Mouse (Mus musculus): ENCODE measurements around the gene Exosc10.

The Exosc10 gene

DNA sequence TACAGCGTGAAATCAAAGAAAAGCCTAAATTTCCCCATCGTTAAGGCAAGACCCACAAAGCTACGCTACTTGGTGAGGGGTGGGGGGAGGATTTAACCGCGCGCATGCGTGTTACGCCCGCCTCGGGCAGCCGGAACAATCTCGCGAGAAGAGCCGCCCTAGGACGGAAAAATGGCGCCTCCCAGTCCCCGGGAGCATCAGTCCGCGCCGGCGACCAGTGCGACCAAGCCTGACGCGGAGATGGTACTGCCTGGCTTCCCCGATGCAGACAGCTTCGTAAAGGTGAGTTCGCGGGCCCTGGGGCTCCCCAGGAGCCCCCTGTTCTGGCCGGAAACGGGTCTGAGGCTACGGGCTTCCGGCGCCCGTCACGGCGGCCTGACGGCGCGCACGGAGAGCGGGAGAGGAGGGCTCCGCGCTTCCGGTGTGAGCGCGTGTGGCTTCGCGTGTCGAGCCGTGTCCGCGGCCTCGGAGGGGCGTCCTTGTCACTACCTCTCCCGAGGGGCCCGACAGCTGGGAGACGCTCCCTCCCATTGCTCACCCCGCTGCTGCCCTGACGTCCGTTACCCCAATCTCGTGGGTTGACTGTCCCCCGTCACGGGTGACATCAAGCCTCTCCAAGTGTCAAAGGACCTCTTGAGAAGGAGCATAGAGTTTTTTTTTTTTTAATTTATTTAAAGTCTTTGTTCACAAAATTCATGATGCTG, at the start of gene Exosc10:
Gene Exosc10, plus strand, starts transcription at position 133 of the 704 bp plus-strand sequence.
- DNase-seq (ENCODE audit: low spot score), result peak; percentile 85

DNA sequence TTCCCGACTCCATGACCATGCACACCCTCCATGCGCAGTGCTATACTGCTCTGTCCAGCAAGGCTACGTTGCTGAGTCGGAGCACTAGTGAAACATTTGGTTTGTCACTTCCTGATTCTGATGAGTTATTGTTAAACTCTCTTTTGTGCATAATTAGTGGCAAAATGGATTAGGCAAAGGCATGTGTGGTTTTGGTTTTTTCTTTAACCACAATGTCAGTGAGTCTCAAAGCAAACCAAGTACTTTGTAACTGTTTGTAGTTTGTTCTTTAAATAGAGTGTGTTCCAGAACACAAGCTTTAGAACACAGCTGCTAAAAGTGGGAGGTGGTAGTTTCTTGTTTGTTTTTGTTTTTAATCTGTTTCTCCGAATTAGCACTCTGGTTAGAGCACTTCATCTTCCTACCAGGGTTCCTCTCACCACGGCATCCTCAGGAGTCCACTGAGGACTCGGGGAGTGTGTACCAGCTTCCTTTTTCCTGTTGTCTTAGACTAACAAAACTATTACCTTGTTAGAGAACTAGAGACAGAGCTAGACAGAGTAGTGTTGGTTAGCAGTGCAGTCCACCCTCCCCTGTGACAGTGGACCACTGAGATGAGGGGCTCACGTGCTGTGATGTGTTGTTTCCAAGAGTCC, 48.7 kb upstream of the Exosc10 start:
- no peak for DNase-seq (ENCODE audit: low spot score)

DNA sequence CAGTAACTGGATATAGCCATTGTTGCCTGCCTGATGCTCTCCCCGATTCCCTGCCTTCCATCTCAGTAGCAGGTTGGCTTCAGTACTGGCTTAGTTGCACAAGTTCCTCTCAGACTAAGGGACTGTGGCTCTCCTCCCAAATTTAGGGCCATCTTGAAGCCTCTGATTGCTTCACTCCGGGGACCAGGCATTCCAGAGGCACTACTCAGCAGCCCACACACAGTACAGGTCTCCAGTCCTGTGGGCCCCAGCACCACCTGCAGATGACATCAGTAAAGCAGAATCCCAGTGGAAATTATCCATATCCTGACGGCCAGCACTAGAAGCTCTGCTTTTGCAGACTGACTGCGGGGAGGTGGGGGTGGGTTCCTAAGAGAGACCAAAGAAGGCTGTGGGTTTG, 47.5 kb upstream of the Exosc10 start:
- DNase-seq (ENCODE audit: low spot score), result no peak

DNA sequence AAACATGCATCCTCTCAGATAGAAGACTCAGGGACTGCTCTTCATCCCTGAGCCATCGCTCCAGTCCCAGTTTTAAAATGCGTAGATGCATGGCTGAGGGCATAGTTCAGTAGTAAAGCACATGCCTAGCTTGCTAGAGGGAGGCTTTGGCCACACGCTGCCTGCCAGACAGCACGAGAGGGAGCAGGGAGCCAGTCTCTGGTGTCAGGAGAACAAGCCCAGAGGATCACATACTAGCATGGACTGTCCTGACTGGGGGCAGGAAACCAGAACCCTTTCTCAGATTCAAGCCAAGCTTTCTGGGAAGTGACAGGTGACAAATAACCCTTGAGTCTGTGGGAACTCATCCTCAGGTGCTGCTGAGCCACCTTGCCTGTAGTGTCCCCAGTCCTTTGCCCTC, 46.9 kb upstream of the Exosc10 start:
- DNase-seq (ENCODE audit: low spot score), result no peak

DNA sequence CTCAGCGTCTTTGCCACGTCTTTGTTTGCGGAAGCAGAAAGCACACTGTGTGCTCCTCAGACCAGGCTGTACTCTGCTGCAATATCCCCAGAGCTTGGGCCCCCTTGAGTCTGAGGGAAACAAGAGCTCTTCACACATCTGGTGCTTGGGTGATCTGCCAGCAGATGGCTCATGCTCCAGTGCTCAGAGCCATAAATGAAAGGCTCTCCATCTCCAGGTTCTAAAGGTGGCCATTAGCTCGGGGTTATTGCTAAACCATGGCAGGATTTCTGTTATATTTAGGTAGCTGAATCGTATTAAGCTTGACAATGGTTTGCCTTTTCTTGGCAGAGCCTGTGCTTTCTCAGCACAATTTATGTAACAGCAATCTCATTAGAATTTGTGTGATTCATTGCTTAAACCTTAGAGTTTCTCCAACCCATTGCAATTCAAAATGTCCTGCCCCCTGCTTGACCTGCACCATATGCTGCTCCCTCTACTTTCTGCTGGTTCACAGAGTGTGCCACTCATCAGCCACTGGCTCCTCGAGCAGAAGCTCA, 45.1 kb upstream of the Exosc10 start:
- no peak for DNase-seq (ENCODE audit: low spot score)

DNA sequence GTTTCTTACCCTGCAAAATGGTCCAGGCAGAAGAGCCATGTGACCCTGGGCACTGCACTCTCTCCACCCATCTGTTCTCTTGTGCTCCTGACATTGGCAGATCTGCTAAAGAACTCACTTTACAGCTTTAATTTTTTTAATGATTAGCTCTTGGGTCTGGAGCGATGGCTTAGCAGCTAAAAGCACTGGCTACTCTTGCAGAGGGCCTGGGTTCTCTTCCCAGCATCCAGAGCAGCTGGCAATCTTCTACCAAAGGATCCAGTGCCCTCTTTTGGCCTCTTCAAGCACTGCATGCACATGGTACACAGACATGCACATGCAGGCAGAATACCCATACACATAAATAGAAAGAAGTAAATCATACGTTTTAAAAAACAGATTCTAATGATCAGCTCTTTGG, 42.9 kb upstream of the Exosc10 start:
- peak; percentile 6 for DNase-seq (ENCODE audit: low spot score)

DNA sequence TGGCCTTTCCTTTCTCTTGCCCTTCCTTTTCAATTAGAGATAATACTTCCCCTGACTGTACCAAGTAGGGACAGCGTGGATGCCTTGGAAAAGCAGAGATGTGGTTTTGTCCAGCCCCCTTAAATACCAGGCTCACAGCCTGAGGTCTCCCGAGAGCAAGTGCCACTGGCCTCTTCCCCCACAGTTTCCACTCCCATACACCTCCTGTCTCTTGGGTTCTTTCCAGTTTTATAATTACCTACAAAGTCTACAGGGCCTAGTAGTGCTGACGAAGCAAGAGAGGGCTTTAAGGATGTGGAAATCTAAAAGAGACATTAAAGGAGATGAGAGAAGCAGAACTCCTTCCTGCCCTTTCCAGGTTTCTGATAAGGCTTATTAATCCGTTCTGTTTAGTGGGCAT, 40.4 kb upstream of the Exosc10 start:
- DNase-seq (ENCODE audit: low spot score), result no peak

DNA sequence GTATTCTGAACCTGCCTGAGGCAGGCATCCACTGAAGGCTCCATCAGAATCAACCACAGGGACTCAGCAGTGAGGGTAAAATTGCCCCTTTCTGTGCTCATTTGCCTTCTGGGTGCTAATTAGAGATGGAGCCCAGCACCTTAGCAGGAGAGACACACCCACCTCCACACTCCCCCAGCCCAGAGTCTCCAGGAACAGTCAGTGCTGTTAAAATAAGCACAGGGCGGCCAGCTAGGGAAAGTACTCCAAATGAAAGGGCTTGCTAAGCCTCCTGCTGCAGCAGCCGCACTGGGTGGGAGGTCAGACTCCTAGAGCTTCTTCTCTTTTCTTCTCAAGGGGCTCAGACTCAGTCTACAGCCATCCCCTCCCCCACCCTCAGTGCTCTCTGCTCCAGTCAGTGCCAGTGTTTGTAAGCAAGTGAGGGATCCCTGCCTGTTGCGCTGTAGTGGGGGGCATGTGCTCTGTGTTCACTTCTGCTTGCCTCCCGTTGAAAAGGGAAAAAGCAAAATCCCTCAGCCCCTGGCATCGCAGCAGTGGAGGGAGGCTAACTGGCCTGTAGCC, 39.9 kb upstream of the Exosc10 start:
- DNase-seq (ENCODE audit: low spot score), result no peak

DNA sequence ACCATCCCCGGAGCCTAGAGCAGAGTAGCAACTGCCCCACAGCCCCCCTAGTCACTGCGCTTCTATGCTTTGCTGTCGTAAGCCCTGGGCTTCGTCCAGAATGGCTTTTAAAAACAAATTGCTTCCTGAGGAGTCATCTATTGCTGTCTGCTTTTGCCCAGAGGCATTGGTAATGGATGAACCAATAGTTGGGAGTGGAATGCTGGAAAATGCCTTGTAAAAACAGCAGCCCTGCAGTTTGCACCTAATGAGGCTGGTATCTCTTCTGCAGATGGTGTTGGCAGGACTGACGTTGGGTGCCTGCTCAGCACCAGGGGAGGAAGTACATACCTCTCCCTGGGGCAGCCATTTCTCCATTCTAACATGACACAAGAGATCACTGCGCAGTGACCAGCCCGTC, 34.7 kb upstream of the Exosc10 start:
- DNase-seq (ENCODE audit: low spot score), result no peak

DNA sequence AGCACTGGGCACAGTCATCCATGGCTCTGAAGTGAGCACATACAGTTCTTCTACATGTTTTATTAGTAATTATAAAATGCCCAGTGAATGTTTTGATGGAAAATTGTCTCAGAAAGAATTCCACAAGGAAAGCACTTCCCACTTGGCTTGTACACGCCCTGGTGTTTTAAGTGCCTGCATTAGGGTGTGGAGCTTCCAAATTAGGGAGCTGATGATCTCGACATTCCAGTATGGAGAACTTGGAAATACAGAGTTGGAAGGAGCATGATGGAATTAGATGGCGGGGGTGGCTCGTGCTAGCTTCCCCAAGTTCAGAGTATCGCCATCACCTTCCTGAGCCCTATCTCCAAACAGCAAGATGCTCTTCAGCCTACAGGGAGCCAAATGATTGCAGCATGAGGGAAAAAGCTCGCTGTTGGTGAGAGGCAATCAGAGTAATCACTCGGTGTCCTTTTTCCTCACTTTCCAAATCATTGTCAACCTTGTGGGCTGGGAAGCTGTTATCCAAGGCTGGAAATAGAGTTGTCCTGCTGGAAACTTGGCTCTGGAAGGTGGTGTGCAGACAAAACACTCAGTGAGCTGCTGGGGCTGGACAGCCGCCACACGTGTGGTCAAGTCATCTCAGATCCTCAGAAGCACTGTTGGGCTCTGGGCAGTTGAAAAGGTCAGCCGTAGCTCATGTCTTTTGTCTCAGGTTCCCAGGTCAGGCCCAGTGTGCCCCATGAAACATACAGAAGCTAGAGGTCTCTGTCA, 30.9 kb upstream of the Exosc10 start:
- no peak for DNase-seq (ENCODE audit: low spot score)

DNA sequence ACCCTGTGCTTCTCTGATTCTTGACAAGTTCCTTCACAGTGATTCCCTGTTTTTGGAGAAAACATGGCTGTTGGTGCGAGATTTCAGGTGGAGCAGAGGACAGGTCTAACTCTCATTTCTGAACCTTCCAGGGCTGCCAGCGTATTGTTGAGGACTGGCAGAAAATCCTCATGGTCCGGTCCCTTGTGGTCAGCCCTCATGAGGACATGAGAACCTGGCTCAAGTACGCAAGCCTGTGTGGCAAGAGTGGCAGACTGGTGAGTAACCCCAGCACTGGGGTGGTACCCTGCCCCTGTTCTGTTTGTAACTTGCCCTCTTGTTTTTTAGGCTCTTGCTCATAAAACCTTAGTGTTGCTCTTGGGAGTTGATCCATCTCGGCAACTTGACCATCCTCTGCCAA, 27.9 kb upstream of the Exosc10 start:
- no peak for DNase-seq (ENCODE audit: low spot score)

DNA sequence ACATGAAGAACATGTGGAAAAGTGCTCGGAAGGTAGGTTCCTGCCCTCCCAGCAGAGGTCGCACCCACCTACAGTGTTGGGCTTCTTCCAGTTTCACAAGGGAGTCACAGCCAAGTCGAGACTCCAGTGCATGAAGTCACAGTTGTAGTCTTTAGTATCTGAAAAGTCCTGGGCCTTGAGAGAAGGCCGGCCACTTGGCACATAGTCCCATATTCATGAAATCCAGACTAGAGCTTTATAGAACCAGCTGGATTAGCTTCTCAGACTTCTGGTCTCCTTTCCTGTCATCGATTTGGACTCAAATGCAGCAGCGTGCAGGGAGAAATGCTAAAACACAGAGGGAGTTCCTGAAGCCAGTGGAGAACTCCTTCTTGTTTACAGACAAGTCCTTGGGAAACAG, 27.5 kb upstream of the Exosc10 start:
- no peak for DNase-seq (ENCODE audit: low spot score)

DNA sequence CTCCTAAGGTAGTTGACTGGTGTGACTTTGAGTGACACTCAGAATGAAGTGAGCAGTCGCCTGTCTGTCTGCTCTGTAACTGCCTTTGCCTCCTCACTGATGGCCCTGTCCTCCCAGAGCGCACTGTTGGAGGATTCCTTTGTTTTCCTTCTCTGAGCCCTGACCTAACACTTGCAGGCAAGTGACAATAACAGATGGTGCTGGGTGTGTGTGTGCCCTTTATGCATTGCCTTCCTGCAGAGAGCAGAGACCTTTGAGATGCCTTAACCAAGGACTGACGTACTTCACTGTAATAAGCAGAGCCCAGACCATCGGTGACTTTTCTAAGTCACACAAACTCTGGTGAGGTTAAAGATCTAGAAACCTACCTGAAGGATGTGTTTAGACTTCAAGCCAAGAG, 26.9 kb upstream of the Exosc10 start:
- DNase-seq (ENCODE audit: low spot score), result no peak

DNA sequence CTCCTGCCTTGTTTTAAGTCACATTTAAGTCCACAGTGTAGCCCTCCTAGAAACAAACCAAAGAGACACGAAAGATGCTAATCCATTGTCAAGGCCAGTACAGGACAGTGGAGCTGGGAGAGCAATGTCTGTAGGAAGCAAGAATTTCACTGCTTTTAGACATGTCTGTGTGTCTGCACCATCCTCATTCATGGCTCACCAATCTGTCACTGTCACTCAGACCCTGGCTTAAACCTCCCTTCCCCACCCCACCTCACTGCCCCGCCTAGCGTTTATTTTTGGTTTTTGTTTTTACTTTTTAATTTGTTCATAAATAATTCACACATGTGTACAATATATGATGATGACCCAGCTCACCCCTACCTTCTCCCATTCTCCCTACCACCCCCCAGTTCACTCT, 25.7 kb upstream of the Exosc10 start:
- DNase-seq (ENCODE audit: low spot score), result no peak

DNA sequence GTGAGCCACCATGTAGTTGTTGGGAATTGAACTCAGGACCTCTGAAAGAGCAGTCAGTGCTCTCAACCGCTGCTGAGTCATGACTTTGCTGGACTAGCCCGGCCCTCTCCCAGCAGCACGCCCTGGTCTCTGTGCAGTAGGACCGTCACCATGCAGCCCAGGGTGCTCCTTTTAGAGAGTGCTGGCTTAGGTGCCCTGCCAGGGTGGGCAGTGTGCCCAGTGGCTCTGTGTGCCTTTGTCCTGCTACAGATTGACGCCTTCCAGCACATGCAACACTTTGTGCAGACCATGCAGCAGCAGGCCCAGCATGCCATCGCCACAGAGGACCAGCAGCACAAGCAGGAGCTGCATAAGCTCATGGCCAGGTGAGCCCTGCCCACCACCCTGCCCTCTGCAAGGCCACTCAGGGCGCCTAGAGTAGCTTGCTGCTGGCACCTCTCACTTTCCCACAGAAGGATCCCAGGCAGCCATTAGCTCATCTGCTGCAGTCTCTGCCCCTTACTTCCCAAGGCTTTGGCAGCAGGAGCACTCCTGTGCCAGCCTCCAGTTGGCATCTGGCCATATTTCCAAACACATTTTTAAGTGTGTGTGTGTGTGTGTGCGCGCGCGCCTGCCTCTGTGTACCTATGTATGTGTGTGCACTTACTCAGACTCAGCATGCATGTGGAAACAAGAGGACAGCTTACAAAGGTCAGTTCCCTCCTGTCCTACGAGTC, 24.5 kb upstream of the Exosc10 start:
- DNase-seq (ENCODE audit: low spot score), result no peak

DNA sequence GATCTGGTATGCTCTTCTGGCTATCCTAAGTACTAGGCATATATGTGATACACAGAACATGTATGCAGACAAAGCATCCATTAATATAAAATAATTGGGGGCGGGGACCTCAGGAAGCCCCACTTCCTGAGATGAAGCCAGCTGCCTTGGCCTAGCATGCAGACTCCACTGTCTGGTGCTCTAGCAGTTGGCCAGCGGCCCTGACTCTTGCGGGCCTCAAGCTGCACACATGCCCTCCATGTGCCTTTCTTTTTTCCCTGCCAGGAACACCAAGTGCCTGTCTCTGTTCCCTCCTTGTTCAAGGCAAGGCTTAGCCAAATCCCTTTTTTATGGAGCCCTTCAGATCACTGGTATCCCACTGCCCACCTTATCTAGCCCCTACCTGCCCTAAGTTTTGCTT, 22.4 kb upstream of the Exosc10 start:
- no peak for DNase-seq (ENCODE audit: low spot score)

DNA sequence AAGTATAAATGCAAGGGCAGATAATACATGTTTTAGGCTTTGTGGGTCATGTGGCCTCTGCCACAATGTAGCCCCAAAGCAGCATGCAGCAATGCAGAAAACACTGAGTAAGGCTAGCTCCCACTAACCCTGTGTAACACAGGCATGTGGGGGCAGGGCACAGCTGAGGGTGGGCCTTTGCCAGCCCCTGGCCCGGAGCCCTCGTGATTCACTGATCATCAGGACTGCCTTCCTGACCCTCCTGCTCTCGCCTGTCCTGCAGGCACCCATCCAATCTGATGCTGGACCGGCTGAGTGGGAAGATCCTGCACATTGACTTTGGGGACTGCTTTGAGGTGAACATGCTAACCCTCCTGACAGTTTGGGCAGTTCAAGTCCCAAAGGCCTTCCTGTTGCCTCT, 9.1 kb upstream of the Exosc10 start:
- no peak for DNase-seq (ENCODE audit: low spot score)

DNA sequence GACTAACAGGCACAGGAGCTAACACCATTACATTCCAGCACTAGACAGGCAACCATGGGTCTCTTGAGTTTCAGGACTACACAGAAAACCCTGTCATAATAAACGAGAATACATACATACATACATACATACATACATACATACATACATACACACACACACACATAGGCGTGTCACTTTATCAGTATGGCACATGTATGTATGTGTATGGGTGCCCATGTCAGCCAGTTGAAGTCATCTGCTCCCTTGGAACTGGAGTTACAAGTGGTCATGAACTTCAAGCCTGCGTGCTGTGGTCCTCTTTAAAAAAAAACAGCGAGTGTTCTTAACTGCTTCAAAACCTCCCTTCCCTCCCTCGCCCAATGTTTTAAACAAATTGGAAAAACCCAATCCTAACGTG, 463 bp upstream of the Exosc10 start:
- no peak for DNase-seq (ENCODE audit: low spot score)

DNA sequence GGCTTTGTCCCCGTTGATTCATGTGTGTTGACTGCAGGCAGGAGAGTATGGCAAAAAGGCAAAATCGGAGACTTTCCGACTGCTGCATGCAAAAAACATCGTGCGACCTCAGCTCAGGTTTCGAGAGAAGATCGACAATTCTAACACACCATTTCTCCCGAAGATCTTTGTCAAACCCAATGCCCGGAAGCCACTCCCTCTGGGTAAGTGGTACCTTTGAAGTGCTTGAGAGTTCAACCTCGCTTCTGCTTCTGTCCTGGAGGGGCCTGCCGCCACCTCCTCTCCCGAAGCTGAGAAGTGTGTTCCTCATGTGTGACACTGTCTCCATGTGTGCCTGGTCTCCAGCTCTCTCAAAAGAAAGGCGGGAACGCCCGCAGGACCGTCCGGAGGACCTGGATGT, 4.4 kb downstream of the Exosc10 start:
- DNase-seq (ENCODE audit: low spot score), result no peak

DNA sequence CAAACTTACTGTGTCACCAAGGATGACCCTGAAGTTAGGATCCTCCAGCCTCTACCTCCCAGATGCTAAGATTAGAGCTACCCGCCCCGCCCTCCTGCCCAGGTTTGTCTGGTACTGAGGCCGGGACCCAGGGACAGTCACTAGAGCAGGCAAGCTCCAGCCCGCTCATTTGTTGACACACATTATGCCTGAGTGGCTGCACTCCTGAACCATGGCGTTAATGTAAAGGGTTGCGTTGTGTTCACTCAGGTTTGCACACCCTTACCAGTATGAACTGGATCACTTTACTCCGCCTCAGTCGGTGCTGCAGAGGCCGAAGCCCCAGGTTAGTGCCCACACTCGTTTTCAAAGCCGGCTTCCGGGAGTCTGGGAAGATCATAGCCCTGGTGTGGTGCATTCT, 5.4 kb downstream of the Exosc10 start:
- DNase-seq (ENCODE audit: low spot score), result no peak

DNA sequence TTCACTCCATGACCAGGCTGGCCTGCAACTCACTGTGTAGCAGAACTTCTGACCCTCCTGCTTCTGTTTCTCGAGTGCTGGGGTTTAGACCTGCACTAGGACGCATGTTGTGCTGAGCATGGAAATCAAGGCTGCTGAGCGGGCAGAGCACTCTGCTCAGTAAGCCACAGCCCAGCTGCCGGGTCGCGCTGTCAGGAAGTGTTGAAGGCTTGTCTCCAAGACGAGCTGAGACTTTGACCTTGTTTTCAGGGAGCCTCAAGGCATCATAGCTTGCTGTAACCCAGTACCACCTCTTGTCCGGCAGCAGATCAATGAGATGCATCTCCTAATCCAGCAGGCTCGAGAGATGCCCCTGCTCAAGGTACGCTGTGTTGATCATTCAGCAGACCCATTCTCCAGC, 11.9 kb downstream of the Exosc10 start:
- no peak for DNase-seq (ENCODE audit: low spot score)

DNA sequence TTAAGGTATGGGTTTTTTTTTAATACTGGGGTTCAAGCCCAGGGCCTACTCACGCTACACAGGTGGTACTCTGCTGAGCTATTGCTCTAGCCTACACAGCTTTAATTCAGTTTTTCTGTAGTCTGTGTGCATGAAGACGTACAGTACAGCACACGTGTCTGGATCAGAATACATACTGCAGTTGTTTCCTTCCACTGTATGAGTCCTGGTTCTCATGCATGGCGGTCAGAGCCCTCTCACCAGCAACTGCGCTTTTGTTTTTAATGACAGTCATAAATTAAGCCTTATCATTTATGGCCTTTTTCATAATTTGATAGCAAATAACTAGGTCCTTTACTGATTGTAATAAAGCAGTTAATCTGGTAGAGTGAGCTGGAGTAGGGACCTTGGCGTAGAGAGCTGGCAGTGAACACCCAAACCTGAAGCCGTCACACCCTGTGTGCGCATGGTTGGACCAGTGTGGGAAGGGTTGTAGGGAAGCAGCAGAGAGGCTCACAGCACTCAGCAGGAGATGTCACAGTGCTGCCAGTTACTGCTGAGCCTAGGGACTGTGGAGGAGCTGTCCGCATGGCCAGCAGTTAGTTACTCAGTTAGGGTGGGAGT, 12.6 kb downstream of the Exosc10 start:
- no peak for DNase-seq (ENCODE audit: low spot score)

Data from c-Kit-positive CD71-positive TER-119-positive erythroid progenitor cells, embryonic 14.5 days (primary cell).